Mouse (Mus musculus) liver, embryonic 16.5 days (tissue): ENCODE measurements around the gene Gas6. TPM values are rescaled to one million over a fixed set of nuclear protein-coding genes. Genes with fewer than 3 reads are reported as not detected.

ENCODE experiments used
- ATAC-seq: fragments of 200-750 bp; cut with Nextera tagmentation; 2 replicates; pipeline ENCODE4 v1.8.0; 2017; ENCODE audit warnings: low read depth, mild to moderate bottlenecking, moderate number of reproducible peaks, moderate library complexity
- H3K27ac ChIP-seq: fragments of 300-500 bp; sonication (generic); 2 replicates; pipeline ENCODE4 v1.5.1; 2014; ENCODE audit warnings: mild to moderate bottlenecking, low read length
- H3K27me3 ChIP-seq: fragments of 300-500 bp; sonication (generic); 2 replicates; pipeline ENCODE4 v1.6.1; 2014; ENCODE audit warnings: low read depth, low read length, mixed read lengths; ENCODE audit not compliant: control insufficient read depth, insufficient read depth
- H3K36me3 ChIP-seq: fragments of 300-500 bp; sonication (generic); 2 replicates; pipeline ENCODE4 v1.6.1; 2014; ENCODE audit warnings: mild to moderate bottlenecking; ENCODE audit not compliant: control insufficient read depth, insufficient read depth
- H3K4me1 ChIP-seq: fragments of 300-500 bp; sonication (generic); 2 replicates; pipeline ENCODE4 v1.6.1; 2014; ENCODE audit warnings: low read depth, low read length, mixed read lengths; ENCODE audit not compliant: control insufficient read depth
- H3K4me2 ChIP-seq: fragments of 300-500 bp; sonication (generic); 2 replicates; pipeline ENCODE4 v1.6.1; 2014; ENCODE audit warnings: low read depth, low read length, mixed read lengths
- H3K4me3 ChIP-seq: fragments of 300-500 bp; sonication (generic); 2 replicates; pipeline ENCODE4 v1.5.1; 2014; ENCODE audit warnings: low read depth, mild to moderate bottlenecking, low read length
- H3K9ac ChIP-seq: fragments of 300-500 bp; sonication (generic); 2 replicates; pipeline ENCODE4 v1.6.1; 2014; ENCODE audit warnings: low read depth, low read length
- H3K9me3 ChIP-seq: fragments of 300-500 bp; sonication (generic); replicated peaks from 2 replicates; pipeline ENCODE4 v1.6.1; 2016; ENCODE audit warnings: low read length; ENCODE audit not compliant: control insufficient read depth
- WGBS: fragments of 180-500 bp; shearing (Covaris S2); extraction: QIAGEN DNeasy Blood & Tissue Kit; methylation state at CpG from one replicate; pipeline ENCODE4 v1.1.7; 2014; ENCODE audit not compliant: insufficient replicate concordance; 5-methylcytosine and 5-hydroxymethylcytosine counted together
- polyA plus RNA-seq: library from polyadenylated mRNA; unstranded; fragments of >200 nt; fragmentation: Nextera tagmentation; extraction: Ambion mirVana; gene quantifications from 2 replicates; pipeline ENCODE4 v1.2.1, GENCODE M21; 2015

The Gas6 gene
- polyA plus RNA-seq, 1 experiment from 2014 or later, result 8.3 TPM

DNA sequence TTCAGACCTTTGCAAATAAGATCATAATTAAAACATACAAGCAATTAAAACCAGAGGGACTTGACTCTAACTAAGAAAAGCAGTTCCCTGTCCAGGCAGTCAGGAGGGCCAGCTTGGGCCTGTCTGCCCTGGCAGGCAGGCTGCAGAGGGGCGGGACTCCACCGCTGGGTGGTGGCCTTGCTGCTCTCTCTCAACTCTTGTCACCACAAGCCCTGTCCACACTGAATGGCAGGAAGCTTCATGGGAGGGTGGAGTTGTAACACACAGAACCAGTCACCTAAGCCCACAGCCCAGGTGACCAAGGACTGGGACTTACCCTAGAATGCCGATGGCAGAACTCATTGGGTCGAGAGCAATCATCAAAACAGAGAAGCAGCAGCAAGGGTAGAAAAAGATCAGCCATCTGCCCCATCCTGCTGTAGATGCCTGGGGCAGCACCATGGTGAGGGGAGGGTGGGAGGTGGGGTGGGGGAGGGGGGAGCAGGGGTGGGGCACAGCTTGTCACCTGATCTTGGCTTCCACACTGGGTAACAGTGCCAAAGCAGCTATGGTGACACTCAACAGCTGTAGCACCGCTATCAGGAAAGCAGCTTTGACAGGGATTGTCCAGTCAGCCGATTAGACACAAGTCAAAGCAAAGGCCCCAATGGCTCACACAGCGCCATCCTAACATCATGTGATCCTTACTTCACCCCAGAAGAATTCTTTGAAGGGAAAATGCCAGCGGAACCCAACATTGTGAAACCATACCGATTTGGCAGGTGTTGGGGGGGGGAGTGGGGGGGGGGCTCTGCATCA, 1.9 kb downstream of the Gas6 start:
- Histone ChIP-seq H3K4me1 (no peaks in the 10 kb centered on the region), H3K27me3 (peaks cover 34% of the 10 kb centered on the region), H3K27ac (no peak overlapping the region), H3K36me3 (no peaks in the 10 kb centered on the region), H3K9ac (no peak overlapping the region), H3K9me3 (no peaks in the 10 kb centered on the region), H3K4me2 (no peak overlapping the region), H3K4me3 (no peak overlapping the region)
- WGBS, result 39% methylated on average over 9 of the region's 9 CpGs
- no peak for ATAC-seq

DNA sequence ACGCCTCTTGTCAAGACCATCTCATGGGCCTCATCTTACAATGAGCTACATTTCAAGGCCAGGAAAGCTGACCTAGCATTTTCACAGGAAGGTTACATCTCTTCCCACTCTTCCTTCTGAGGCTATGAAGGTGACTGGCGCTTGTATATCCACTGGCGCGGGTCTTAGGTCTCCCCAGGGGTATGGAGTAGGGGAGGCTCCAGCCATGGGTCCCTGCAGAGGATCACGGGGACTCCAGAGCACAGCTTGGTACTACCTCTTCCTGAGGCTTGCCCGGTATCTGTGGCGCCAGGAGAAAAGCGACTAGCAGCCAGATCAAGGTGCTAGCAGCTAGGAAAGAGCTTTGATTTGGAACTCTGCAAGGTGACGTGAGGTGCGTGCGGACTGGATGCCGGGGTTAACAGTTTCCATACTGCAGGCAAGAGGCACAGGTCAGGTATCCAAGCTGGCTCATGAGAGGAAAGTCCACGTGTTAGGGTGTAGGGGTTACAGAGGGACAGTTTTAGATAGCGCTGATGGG, 2.7 kb downstream of the Gas6 start:
- H3K36me3 ChIP-seq, result no peaks in the 10 kb centered on the region
- no peak overlapping the region for H3K27ac ChIP-seq
- no peaks in the 10 kb centered on the region for H3K9me3 ChIP-seq
- H3K4me1 ChIP-seq, result no peaks in the 10 kb centered on the region
- no peak overlapping the region for H3K4me2 ChIP-seq
- ATAC-seq, result no peak
- peaks cover 34% of the 10 kb centered on the region for H3K27me3 ChIP-seq
- 69% methylated on average over 14 of the region's 14 CpGs for WGBS
- no peak overlapping the region for H3K9ac ChIP-seq
- no peak overlapping the region for H3K4me3 ChIP-seq

DNA sequence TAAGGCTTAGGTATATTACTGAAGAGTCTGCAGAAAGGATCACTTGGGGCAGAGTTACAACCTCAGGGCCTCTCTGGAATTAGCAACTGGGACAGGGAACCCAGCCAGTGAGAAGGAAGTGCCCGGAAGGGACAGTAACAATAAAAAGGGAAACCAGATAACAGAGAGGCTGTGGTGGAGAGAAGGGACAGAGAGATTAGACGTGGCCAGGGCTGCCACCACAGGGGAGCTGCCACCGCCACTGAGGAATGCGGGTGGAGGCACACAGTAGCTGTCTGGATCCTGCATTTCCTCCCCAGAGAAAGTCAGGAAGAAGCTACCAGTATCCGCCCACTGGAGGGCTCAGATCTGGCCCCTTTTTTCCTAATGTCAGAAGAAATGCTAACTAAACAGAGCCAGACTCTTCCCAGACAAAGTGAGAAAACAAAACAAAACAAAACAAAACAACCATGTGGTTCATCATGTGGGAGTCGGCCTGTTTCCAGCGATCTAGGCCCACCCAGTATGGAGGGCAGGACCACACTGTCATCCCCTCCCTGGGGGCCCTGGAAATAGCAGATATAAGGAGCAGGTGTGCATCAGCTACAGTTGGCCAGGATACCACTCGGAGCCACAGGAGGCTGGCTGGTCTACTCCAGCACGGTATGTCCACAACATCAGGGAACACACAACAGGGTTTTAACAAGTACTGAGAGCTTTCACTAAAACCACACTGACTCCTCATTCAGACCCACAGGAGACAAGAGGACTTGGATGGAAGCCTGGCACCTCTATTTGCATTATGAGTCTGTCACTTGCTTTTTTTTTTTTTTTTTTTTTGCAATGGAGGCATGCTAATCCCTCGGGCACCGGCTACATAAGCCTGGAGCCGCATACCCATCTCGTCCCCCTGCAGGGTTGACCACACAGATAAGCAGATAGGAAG, 4.0 kb downstream of the Gas6 start:
- Histone ChIP-seq H3K27ac (no peak overlapping the region), H3K27me3 (peaks cover 33% of the 10 kb centered on the region), H3K9ac (no peak overlapping the region), H3K4me2 (no peak overlapping the region), H3K4me3 (no peak overlapping the region), H3K9me3 (no peaks in the 10 kb centered on the region), H3K4me1 (no peaks in the 10 kb centered on the region), H3K36me3 (no peaks in the 10 kb centered on the region)
- peak; percentile 19; the same call in 1 of the 2 replicates for ATAC-seq
- WGBS, result 24% methylated on average over 13 of the region's 13 CpGs

DNA sequence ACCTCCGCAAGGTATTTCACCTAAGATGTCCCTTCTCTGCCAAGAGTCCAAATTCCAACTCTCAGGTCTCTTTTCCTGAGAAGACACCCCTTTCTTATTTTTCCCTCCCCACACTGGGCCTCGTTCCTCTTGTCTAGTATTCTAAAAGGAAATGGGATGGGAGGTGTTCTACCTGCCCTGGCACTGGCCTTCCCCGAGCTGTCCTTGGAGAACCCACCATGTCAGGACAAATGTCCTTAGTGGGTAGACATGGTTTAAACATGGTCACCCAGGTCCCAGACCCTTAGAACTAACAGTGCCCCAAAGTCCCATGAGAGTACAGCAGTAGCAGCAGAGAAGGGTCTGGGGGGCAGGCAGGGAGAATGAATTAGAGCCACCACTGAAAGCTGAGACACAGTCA, 4.9 kb downstream of the Gas6 start:
- Histone ChIP-seq H3K27ac (no peak overlapping the region), H3K4me2 (no peak overlapping the region), H3K4me1 (no peaks in the 10 kb centered on the region), H3K36me3 (no peaks in the 10 kb centered on the region), H3K27me3 (peaks cover 24% of the 10 kb centered on the region), H3K9me3 (no peaks in the 10 kb centered on the region), H3K4me3 (no peak overlapping the region), H3K9ac (no peak overlapping the region)
- WGBS, result 49% methylated on average over 3 of the region's 3 CpGs
- ATAC-seq, result no peak

DNA sequence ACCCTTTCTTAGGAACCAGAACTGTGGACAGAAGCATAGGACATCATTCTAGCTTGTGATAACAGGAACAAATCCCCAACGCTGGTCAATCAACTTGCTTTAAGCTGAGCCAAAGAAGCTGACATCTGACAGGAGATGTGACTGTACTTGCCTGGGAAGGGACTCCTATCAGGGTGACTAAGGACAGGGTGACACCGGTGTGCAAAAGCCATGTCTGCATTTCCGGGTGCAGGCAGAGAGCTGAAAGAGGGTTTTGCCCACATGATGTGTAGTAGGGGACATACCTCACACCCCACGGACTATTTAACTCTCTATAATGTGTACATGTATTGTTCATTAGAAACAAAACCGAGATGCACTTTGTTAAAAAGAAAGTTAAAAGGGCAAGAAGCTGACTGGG, 11.1 kb downstream of the Gas6 start:
- H3K9ac ChIP-seq, result no peak overlapping the region
- H3K4me3 ChIP-seq, result no peak overlapping the region
- H3K4me1 ChIP-seq, result no peaks in the 10 kb centered on the region
- H3K4me2 ChIP-seq, result no peak overlapping the region
- WGBS, result 67% methylated on average over 5 of the region's 5 CpGs
- no peak overlapping the region for H3K27ac ChIP-seq
- no peaks in the 10 kb centered on the region for H3K36me3 ChIP-seq
- no peaks in the 10 kb centered on the region for H3K9me3 ChIP-seq
- no peak for ATAC-seq
- H3K27me3 ChIP-seq, result no peaks in the 10 kb centered on the region

DNA sequence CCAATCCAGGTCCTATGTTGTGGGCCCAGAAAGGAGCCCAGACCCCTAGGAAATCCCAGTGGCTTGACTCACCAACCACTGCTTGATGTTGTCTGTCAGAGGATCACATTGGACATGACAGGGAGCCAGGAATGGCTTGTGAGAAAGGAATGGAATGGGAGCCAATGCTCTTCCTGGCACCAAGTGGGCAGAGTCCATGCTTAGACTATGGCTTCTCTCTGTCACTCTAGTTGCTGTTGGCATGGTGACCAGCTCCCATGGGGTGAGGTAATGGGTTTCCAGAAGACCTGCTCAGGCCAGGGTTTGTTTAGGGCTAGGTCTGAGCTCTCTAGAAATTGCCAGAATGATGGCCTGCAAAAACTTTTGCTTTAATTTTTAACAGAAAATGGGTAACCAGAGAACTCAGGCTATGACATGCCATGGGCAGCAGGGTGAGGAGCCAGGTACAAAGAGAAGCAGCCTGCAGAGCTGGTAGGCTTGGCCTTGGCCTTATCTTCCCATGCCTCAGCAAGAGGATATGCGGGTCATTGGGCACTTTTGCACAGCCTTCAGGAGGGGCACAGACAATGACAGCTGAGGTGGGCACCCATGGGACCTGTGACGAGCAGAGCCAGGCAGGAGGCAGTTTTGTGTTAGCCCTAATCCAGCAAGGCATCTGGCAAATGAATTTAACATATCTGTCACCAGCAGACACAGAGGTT, 12.0 kb downstream of the Gas6 start:
- ATAC-seq, result no peak
- H3K9ac ChIP-seq, result no peak overlapping the region
- H3K4me3 ChIP-seq, result no peak overlapping the region
- no peaks in the 10 kb centered on the region for H3K9me3 ChIP-seq
- H3K4me2 ChIP-seq, result no peak overlapping the region
- WGBS, result 56% methylated on average over 2 of the region's 2 CpGs
- no peaks in the 10 kb centered on the region for H3K36me3 ChIP-seq
- H3K27ac ChIP-seq, result no peak overlapping the region
- no peaks in the 10 kb centered on the region for H3K4me1 ChIP-seq
- H3K27me3 ChIP-seq, result no peaks in the 10 kb centered on the region

DNA sequence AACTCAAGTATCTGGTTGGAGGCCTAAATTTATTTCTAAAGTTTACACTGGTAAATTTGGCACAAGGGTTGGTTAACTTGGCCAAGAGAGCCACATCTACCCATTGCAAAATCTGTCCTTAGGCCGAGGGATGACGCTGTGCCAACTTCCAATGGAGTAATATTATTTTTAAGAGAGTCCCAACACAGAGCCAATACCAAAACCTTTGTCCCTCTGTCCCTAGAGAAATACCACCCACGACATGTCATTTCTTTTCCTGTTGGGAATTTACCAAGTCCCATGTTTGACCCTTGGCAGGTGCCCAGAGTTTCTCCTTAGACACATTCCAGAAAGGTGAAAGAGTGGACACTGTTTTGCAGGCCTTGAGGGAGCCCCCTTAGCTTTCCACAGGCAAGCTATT, 12.7 kb downstream of the Gas6 start:
- no peaks in the 10 kb centered on the region for H3K36me3 ChIP-seq
- no peak for ATAC-seq
- no peak overlapping the region for H3K9ac ChIP-seq
- H3K9me3 ChIP-seq, result no peaks in the 10 kb centered on the region
- WGBS, result 68% methylated on average over 3 of the region's 3 CpGs
- H3K27me3 ChIP-seq, result no peaks in the 10 kb centered on the region
- H3K4me2 ChIP-seq, result no peak overlapping the region
- H3K4me1 ChIP-seq, result no peaks in the 10 kb centered on the region
- no peak overlapping the region for H3K4me3 ChIP-seq
- H3K27ac ChIP-seq, result no peak overlapping the region

DNA sequence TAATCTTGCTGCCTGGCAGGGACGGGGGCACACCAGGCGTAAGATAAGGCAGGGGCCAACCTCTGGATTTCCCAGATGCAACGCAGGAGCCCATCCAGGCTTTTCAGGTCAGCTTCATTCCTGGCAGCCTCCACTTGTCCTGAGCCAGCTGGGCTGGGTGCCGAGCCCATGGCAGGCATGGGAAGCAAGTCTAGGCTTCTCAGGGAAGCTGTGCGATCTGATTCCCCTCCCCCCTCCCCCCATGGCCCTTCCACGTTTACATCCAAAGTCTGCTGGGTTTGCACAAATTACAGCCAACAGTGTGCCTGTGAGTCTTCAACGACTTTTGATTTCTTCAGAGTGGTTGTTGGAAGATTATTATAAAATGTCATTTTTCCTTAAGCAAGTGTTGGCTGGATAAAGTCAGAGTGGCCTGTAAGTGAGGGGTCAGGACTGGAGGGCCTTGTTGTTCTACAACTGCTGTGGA, 13.2 kb downstream of the Gas6 start:
- H3K9ac ChIP-seq, result no peak overlapping the region
- no peaks in the 10 kb centered on the region for H3K4me1 ChIP-seq
- no peak overlapping the region for H3K27ac ChIP-seq
- H3K4me2 ChIP-seq, result no peak overlapping the region
- 60% methylated on average over 7 of the region's 7 CpGs for WGBS
- no peak overlapping the region for H3K4me3 ChIP-seq
- H3K36me3 ChIP-seq, result no peaks in the 10 kb centered on the region
- no peaks in the 10 kb centered on the region for H3K27me3 ChIP-seq
- H3K9me3 ChIP-seq, result no peaks in the 10 kb centered on the region
- no peak for ATAC-seq
